Mouse (Mus musculus) liver, embryonic 14.5 days (tissue): ENCODE measurements around the gene Ifitm5. TPM values are rescaled to one million over a fixed set of nuclear protein-coding genes. Genes with fewer than 3 reads are reported as not detected.
A peak's percentile ranks its signal among the peaks of the same experiment; 100 is the strongest.

Experiments
- ATAC-seq: fragments of 200-750 bp; cut with Nextera tagmentation; 2 replicates; pipeline ENCODE4 v1.8.0; 2017; ENCODE audit warnings: moderate number of reproducible peaks, mild to moderate bottlenecking, moderate library complexity; ENCODE audit not compliant: insufficient read depth
- DNase-seq, 3 experiments: peaks; one replicate each; pipeline ENCODE4 v3.0.0-alpha.2; 2012 to 2013; ENCODE audit warnings: low read depth in 3 of 3, low spot score in 3 of 3
- H3K27ac ChIP-seq: fragments of 300-500 bp; sonication (generic); 2 replicates; pipeline ENCODE4 v1.5.1; 2014; ENCODE audit warnings: moderate library complexity, mild to moderate bottlenecking, control low read depth, inconsistent platforms
- H3K27me3 ChIP-seq: fragments of 300-500 bp; sonication (generic); 2 replicates; pipeline ENCODE4 v1.6.1; 2014; ENCODE audit warnings: mild to moderate bottlenecking, low read length, moderate library complexity; ENCODE audit not compliant: control insufficient read depth, insufficient read depth
- H3K36me3 ChIP-seq: fragments of 300-500 bp; sonication (generic); replicated peaks from 2 replicates; pipeline ENCODE4 v1.6.1; 2014; ENCODE audit warnings: low read depth; ENCODE audit not compliant: control insufficient read depth, insufficient read depth
- H3K4me1 ChIP-seq, 2 experiments: fragments of 200-500 bp in 1 of 2; fragments of 300-500 bp in 1 of 2; sonication (generic) in 1 of 2; replicated peaks; 2 replicates each; pipeline ENCODE4 v1.6.1; 2012 to 2014; ENCODE audit warnings: antibody characterized with exemption in 1 of 2, inconsistent platforms in 1 of 2, low read length in 1 of 2; ENCODE audit not compliant: control insufficient read depth in 2 of 2, insufficient read depth in 2 of 2
- H3K4me2 ChIP-seq: fragments of 300-500 bp; sonication (generic); 2 replicates; pipeline ENCODE4 v1.6.1; 2014; ENCODE audit warnings: low read depth, mild to moderate bottlenecking, control low read depth, moderate library complexity
- H3K4me3 ChIP-seq, 2 experiments: fragments of 200-500 bp in 1 of 2; fragments of 300-500 bp in 1 of 2; sonication (generic) in 1 of 2; 2 replicates each; pipeline ENCODE4 v1.5.1; 2012 to 2014; ENCODE audit warnings: low read depth in 2 of 2, low read length in 2 of 2, mild to moderate bottlenecking in 2 of 2, control low read depth in 1 of 2, inconsistent platforms in 1 of 2, moderate library complexity in 1 of 2; ENCODE audit not compliant: insufficient read depth in 1 of 2
- H3K9ac ChIP-seq: fragments of 300-500 bp; sonication (generic); replicated peaks from 2 replicates; pipeline ENCODE4 v1.6.1; 2014; ENCODE audit warnings: mild to moderate bottlenecking, control low read depth, moderate library complexity
- H3K9me3 ChIP-seq: fragments of 300-500 bp; sonication (generic); 2 replicates; pipeline ENCODE4 v1.6.1; 2016; ENCODE audit warnings: low read length, mixed read lengths; ENCODE audit not compliant: control insufficient read depth
- CTCF ChIP-seq: IDR thresholded peaks from 2 replicates; pipeline ENCODE4 v1.5.1; 2016; ENCODE audit warnings: antibody characterized with exemption, low read depth, control low read depth
- EP300 ChIP-seq: IDR thresholded peaks from 2 replicates; pipeline ENCODE4 v1.6.1; 2016; ENCODE audit warnings: antibody characterized with exemption, low read depth
- WGBS: fragments of 180-500 bp; shearing (Covaris S2); extraction: QIAGEN DNeasy Blood & Tissue Kit; methylation state at CpG from one replicate; pipeline ENCODE4 v1.1.7; 2014; ENCODE audit not compliant: insufficient replicate concordance; 5-methylcytosine and 5-hydroxymethylcytosine counted together
- polyA plus RNA-seq, 2 experiments: library from polyadenylated mRNA; depleted of rRNA in 1 of 2; stranded (reverse) in 1 of 2; unstranded in 1 of 2; fragments of >200 nt; fragmentation: Nextera tagmentation in 1 of 2; extraction: Ambion mirVana in 1 of 2; gene quantifications; 2 replicates each; pipeline versions ENCODE4 v1.2.1 to v1.2.3; 2012 to 2014

Ifitm5 gene
- polyA plus RNA-seq, 2 experiments, result 0.30 to 0.33 TPM

DNA sequence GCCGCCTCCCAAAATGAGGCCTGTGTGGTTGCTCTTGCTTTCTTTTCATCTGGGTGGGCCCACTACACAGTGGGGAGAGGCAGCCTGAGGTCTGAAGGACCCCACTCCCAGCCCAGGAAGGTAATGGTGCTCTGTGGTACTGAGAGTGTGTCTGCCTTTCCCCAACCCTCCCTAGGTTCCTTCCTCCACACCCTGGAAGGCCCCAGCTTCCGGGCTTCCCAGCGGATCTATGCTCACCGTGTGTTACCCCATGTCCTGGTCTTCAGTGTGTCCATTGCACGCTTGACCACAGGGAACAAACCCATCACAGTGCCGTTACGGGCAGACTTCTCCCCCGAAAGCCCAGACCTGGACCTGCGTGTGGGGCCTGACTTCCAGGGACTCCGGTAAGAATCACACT is 7.3 kb downstream of the Ifitm5 start:
- DNase-seq, result no peak
- no peak for ATAC-seq
- H3K4me1 ChIP-seq, result peaks cover 0 to 19% of the 10 kb centered on the region in 2 experiments; a peak in 2 of 4 replicates
- no peaks in the 10 kb centered on the region for H3K9me3 ChIP-seq
- no peak overlapping the region for H3K4me3 ChIP-seq
- no peak for TF ChIP-seq CTCF
- TF ChIP-seq EP300, result no peak
- no peak overlapping the region for H3K27ac ChIP-seq
- no peaks in the 10 kb centered on the region; the same call in 1 of the 2 replicates for H3K36me3 ChIP-seq
- H3K4me2 ChIP-seq, result no peak overlapping the region
- WGBS, result 82% methylated on average over 10 of the region's 10 CpGs
- no peak overlapping the region for H3K9ac ChIP-seq
- H3K27me3 ChIP-seq, result no peaks in the 10 kb centered on the region

DNA sequence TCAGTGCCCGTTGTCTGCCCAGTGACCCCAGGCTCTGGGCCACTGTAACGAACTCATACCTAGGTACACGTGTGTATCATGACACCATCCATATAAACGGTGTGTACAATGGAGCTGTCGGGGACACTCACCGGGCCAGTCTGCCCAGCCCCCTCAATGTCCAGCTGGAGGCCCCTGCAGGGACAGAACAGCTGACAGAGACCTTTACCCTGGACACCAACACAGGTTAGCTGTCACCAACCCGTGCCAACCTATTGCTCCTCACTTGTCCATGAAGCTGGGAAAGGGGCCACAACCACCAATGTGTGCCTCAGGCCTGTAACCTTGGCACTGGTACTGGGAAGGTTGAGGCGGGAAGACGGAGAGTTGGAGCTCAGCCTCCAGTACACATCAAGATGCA is 7.8 kb downstream of the Ifitm5 start:
- ATAC-seq, result no peak

GRCm38 (mm10) chr7:140941222-140942051 is 8.7 kb downstream of the Ifitm5 start, which contains the start of gene Pgghg:
TSS of gene Pgghg (plus strand) at chr7:140941391.
- ATAC-seq (peak; percentile 89), DNase-seq (peak; percentile 57 to 62 (median 61))
- Histone ChIP-seq H3K27me3 (no peaks in the 10 kb centered on the region; the same call in none of the 2 replicates), H3K4me3 (peak within 1 kb of the TSS; percentile 55 to 79), H3K9ac (peak within 1 kb of the TSS; percentile 71), H3K4me1 (peaks cover 0 to 11% of the 10 kb centered on the region in 2 experiments; a peak in 2 of 4 replicates), H3K9me3 (no peaks in the 10 kb centered on the region), H3K27ac (peak within 1 kb of the TSS; percentile 53), H3K4me2 (peak within 1 kb of the TSS; percentile 65), H3K36me3 (no peaks in the 10 kb centered on the region; the same call in 1 of the 2 replicates)
- 1% methylated on average over 33 of the region's 33 CpGs for WGBS
- TF ChIP-seq CTCF (peak; percentile 96), EP300 (no peak)

More for the DNA sequence above, 7.8 kb downstream of the Ifitm5 start:
- Histone ChIP-seq H3K4me2 (peak overlapping the region; percentile 65), H3K27me3 (no peaks in the 10 kb centered on the region; the same call in 1 of the 2 replicates), H3K36me3 (no peaks in the 10 kb centered on the region; the same call in 1 of the 2 replicates), H3K4me3 (peak overlapping the region; percentile 55 to 79), H3K4me1 (peaks cover 0 to 18% of the 10 kb centered on the region in 2 experiments; a peak in 2 of 4 replicates), H3K9ac (no peak overlapping the region; the same call in 1 of the 2 replicates), H3K9me3 (no peaks in the 10 kb centered on the region), H3K27ac (peak overlapping the region; percentile 53; the same call in 1 of the 2 replicates)
- 49% methylated on average over 9 of the region's 9 CpGs for WGBS
- TF ChIP-seq CTCF (no peak), EP300 (no peak)
- DNase-seq, result no peak

DNA sequence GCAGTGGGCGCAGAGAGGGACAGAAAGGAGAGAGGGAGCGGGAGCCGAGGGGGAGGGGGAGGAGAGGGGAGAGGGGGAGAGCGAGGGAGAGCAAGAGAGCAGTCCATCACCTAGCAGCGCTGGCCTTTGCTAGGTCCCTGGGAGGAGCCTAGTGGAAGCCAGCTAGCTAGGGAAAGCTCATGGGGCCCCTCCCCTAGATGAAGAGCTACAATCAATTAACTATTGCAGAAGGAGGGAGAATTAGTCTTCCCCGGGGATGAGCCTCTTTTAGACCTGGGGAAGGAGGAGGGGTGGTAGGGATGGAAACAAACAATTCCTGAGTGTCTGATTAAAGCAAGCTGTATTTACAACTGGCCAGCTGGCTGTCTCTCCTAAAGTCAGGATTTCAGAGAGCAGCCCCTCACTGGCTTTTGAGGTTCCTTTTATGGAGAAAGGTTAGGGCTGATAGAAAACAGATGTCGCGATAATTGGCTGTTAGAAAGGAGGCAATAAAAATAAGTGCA is 10.4 kb downstream of the Ifitm5 start:
- no peak for TF ChIP-seq CTCF
- no peak for TF ChIP-seq EP300
- ATAC-seq, result no peak

DNA sequence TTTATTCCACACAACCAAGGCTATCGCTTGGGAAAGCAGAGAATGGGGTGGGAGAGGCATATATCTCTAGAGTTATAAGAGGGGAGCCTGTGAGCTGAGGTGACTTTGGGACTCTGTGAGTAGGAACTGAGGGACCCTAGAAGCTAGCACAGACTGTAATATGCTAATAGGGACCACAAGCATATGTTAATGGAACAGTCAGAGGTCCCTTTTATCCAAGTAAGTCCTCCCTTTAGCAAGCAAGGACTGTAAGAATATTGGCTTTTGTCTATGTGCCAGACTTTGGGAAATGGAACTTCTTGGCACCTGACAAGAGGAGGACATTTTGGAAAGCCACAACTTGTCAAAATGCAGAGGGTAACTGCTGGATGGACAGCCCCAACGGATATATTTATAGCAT is 11.2 kb downstream of the Ifitm5 start:
- ATAC-seq, result no peak
- DNase-seq, result no peak
- H3K9me3 ChIP-seq, result no peaks in the 10 kb centered on the region
- no peak overlapping the region for H3K4me3 ChIP-seq
- H3K27ac ChIP-seq, result no peak overlapping the region
- H3K9ac ChIP-seq, result no peak overlapping the region
- 47% methylated on average over 2 of the region's 2 CpGs for WGBS
- H3K4me2 ChIP-seq, result no peak overlapping the region
- peaks cover 0 to 11% of the 10 kb centered on the region in 2 experiments; a peak in 2 of 4 replicates for H3K4me1 ChIP-seq
- no peaks in the 10 kb centered on the region for H3K36me3 ChIP-seq
- TF ChIP-seq EP300 (no peak), CTCF (no peak)
- peaks cover 5% of the 10 kb centered on the region for H3K27me3 ChIP-seq

More for the DNA sequence above, 10.4 kb downstream of the Ifitm5 start:
- Histone ChIP-seq H3K4me3 (no peak overlapping the region), H3K9me3 (no peaks in the 10 kb centered on the region), H3K27me3 (no peaks in the 10 kb centered on the region; the same call in none of the 2 replicates), H3K4me2 (no peak overlapping the region), H3K4me1 (peaks cover 0 to 11% of the 10 kb centered on the region in 2 experiments; a peak in 2 of 4 replicates), H3K9ac (no peak overlapping the region), H3K36me3 (no peaks in the 10 kb centered on the region), H3K27ac (no peak overlapping the region)
- DNase-seq, result no peak
- 60% methylated on average over 8 of the region's 8 CpGs for WGBS
